Mouse (Mus musculus) mouse trophoblast stem cell (cell line): Measurements from ENCODE around the gene Notch4.

Source experiments
- in situ Hi-C, 2 experiments: fragments of 300-500 bp; cut with MseI, MboI; formaldehyde crosslinking; loops; 2 replicates in 1 of 2; 3 replicates in 1 of 2; pipeline ENCODE4 v1.15.1; 2025

The Notch4 gene

DNA sequence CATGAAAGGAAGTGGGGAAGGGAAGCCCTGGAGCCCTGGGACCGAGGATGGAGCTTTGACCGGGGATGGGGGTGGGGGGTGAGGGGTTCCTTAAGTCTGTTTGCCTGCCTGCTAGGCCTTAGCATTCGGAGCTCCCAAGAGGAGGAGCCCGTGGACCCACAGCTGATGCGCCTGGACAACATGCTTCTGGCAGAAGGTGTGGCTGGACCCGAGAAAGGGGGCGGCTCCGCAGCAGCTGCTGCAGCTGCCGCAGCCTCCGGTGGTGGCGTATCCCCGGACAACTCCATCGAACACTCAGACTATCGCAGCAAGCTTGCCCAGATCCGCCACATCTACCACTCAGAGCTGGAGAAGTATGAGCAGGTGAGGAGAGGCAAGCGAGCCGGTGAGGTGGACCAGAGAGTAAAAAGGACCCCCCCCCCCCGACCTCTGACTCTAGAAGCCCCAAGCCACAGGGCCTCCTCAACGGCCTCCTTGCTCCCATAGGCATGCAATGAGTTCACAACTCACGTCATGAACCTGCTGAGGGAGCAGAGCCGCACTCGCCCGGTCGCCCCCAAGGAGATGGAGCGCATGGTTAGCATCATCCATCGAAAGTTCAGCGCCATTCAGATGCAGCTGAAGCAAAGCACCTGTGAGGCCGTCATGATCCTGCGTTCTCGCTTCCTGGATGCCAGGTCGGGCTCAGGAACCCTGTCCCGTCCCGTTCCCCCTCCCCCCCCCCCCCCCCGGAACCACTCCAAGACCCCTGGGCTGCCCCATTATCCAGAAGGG lies 29.9 kb downstream of the Notch4 start:
- in situ Hi-C loops: no loop called here

DNA sequence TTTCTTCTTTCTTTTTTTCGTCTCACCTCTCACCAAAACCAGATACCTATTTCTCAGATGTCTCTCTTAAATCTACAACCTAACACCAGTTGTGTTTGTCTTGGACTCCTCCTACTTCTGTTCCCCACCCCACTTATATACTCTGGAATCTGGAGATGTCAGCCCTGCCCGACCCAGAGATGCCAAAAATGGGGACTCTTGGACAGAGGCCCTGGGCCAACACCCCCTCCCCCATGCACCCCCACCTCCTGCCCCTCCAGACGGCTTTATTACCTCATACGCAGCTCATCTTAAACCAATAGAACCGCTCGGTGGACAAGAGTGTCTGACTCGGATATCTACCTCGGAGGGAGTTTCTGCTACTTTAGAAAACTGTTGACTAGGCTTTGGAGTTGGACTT lies 32.0 kb downstream of the Notch4 start:
- in situ Hi-C loops: no loop called here

DNA sequence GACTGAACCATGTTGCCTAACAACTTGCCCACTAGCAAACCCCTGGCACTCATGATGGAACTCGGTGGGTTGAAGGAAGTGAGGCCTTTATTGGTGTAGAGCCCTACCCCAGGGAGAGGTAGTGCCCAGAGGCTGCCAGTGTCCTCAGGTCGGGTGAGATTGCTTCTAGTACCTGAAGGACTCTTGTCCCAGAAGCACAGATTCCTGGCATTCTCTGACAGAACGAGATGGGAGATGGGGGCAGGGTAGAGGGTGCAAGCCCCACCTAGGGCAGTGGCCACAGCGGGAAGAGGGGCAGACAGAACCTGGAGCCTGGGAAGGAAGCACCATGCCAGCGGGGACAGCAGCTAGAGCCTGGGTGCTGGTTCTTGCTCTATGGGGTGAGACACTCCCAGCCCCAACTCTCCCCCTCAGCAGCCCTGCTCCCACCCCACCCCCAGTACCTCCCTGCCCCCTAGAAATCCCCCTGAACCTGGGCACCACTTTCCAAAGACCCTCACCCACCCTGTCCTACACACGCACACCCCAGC lies 33.6 kb downstream of the Notch4 start, which contains the start of gene Ager:
Ager (plus strand) TSS at position 297 of the 530 bp plus-strand sequence.
- in situ Hi-C loops: no loop called here

DNA sequence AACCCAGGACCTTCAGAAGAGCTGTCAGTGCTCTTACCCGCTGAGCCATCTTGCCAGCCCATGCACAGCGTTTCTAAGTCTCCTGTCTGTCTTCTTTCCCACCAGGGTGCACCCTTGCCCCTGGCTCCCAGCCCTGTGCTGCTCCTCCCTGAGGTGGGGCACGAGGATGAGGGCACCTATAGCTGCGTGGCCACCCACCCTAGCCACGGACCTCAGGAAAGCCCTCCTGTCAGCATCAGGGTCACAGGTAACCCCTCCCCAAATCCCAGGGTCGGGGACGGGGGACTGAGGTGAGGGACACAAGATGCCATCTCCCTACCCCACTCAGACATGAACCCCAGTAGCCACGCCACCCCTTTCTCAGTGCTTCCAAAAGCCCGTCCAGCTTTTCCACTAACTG lies 35.8 kb downstream of the Notch4 start:
- in situ Hi-C loops: no loop called here

DNA sequence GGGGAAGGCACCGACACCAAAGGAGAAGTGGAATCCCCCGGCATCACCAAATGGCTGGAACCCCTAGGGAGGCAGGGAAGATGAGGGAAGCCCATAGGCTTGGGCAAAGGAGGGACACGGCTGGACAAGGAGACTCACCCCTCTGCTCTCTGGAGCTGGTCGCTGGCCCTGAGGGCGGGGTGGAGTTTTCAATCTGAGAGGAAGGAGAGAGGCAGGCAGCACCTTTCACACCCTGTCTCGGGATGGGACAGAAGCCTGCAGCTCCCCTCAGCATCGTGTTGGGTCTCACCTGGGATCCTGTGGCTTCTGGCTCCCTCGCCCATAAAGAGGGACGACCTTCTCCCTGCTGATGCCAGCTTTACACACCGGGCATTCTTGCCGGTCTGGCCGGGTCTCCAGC lies 37.7 kb downstream of the Notch4 start:
- in situ Hi-C loops: no loop called here

DNA sequence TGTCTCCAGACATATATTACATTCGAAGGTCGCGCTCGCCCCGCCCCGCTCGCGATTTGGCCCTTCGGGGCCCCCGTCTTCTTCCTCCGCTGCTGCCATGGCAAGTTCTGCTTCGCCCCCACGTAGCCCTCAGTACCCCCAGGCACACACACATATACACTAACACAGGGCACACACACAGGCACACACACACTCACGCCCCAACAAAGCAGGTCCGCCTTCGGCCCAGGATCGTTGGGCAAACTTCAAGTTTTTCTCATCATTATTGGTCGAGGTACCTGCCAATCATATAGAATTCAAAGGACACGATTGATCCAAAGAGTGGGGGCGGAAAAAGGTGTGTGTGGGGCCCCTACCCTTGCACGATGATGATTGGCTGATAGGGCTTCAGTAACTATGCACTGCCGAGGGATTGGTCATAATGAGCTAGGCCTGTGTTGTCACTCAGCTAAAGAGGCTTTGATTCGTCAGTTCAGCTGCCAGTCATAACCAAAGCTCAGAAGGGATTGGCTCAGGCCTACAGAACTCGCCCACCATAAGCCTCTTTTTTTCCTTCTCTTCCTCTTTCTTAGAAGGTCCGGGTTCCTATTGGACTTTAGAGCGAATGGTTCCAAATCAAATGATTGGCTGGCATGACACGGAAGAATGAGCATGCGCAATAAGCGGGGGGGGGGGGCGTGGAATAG lies 39.5 kb downstream of the Notch4 start, which contains the start of gene Rnf5:
Rnf5 (minus strand) TSS at position 316 of the 686 bp plus-strand sequence.
- in situ Hi-C loops: no loop called here

DNA sequence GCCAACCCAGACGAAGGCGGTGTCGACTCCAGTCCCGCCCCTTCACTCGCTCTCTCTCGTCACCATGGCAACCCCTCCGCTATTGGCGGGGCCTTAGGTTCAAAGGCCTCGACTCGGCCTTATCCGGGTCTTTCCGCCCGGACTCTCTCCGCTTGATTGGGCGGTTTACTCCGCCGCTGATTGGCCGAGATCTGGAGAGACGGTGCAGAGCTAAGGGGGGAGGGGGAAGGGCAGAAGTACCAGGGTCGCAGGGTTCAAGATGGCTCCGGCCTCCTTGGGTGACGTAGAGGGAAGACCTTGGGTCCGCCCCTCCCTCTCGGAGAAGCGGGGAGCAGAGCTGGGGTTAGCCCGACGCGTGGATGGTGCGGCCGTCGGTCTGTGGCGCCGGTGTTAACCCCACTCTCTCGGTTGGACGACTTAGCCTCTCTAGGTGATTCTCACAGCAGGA lies 40.0 kb downstream of the Notch4 start, which contains the start of gene Agpat1:
Agpat1 (plus strand) TSS at position 202 of the 448 bp plus-strand sequence.
- in situ Hi-C loops: no loop called here

DNA sequence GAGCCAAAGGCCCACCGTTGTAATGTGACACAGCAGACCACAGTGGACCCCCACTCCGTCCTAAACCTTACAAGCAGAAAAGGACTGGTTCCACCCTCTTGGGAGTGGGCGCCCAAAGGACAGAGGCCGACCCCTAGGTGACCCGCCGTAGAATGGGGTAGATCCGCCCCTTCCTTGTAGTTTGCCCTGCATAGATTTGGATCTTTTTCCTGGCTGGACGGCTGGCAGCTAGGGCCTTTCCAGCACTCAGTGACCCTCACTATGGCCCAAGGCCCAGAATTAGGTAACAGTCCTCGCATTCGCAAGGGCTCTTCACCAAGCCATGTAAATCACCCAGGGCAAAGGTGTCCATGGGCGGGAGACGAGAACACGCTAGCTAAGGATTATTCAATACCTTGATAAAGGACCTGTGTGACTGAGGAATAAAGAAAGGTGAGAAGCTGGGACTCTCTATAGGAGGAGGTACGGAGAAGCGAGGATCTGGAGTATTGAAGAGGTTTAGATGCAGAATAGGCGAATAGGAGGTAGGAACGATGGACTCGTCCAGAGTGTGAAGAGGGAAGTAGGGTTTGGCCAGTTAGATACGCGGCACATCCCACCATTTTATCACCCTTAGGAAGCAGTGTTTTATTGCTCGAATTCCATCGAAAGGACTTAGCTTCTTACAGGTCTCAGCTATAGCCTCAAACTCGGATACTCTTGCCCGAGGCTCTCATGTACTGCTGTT lies 40.6 kb downstream of the Notch4 start:
- in situ Hi-C loops: no loop called here

DNA sequence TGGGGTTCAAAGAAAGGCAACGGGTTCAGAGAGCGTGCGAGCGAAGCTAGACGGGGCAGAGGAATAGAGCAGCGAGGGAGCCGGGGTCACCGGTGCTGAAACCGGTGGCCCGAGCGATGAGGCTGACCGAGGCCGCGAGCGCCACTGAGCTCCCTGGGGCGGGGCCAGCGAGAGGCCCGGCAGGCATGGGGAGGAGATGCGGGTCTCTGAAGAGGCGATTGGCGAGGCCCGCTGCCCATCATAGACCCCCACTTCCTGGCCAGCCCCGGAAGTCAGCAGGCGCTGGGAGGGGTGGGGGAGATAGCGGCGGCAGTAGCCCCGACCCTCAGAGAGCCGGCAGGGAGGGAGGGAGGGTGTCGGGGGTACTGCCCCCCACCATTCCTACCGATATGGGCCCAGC lies 41.5 kb downstream of the Notch4 start:
- in situ Hi-C loops: no loop called here

DNA sequence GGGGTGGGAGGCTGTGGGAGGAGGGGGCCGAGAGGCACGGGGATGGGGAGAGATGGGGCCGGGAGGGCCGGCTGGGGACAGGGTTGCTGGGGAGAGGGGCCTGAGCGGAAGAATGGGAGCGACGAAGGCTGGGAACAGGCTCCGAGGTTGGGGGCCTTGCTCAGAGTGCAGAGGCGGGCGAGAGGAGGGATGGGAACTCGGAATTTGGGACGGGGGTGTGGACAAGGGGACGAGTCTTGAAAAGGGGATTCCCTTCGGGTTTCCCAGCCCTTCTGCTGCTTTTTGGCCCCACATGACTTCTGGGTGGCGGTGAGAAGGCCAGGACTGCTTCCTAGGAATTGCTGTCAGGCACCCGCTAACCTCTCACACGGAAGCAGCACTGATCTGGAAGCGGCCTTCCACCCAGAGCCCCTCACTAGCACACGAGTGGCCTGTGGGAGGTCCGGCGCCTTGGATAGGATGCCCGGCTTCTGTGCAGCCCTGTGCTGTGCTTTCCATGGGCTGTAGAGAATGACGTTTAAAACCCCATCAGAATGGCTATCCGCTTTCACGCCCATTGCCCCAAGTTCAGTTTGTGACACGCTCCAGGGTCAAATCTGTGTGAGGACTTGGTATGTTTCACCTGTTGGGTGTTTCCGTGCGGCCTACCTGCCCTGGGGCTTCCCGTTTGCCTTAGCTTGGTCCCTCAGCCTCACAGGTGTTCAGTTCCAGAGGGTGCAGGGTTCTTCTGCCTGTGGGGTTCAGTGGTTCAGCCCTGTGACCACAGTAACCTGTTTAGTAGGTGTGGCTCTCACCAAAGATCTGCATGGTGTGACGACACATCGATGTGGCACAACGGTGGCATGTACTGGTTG lies 42.3 kb downstream of the Notch4 start:
- in situ Hi-C loops: no loop called here

DNA sequence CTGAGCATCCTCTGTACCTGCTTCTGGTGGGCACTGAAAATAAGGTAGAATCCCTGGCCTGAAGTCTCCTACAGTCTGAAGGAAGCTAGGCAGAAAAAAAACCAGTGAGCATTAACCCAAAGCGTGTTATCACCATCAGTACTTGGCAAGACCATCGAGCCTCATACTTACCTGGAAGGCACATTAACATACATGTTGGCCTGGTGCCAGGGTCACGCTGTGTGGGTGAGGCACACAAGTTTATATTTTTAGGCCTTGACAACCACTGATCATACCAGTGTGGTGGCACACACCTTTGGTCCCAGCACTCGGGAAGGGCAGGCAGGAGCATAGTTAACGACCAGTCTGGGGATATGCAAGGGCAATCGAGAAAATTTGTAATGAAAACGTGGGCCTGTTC lies 43.9 kb downstream of the Notch4 start:
- in situ Hi-C loops: no loop called here

DNA sequence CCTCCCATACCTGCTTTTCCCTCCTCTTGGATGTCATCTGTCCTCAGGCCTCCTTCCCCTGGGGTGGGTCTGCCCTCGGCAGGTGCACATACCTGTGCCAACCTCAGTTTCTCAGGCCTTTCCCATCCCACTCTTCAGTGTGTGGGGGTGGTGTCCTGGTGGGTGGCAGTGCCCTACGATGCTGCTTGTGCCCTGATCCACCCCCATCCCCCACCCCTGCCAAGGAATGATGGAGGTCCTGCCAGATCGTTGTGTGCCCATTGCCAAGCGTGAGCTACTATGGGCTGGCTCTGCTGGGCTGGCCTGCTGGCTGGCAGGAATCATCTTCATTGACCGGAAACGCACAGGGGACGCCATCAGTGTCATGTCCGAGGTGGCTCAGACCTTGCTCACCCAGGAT lies 47.0 kb downstream of the Notch4 start:
- in situ Hi-C loops: loop anchor here in 1 of 2 experiments (5.0 kb wide), 1 partner anchor 34 kb away; no protein-coding TSS in a partner anchor

DNA sequence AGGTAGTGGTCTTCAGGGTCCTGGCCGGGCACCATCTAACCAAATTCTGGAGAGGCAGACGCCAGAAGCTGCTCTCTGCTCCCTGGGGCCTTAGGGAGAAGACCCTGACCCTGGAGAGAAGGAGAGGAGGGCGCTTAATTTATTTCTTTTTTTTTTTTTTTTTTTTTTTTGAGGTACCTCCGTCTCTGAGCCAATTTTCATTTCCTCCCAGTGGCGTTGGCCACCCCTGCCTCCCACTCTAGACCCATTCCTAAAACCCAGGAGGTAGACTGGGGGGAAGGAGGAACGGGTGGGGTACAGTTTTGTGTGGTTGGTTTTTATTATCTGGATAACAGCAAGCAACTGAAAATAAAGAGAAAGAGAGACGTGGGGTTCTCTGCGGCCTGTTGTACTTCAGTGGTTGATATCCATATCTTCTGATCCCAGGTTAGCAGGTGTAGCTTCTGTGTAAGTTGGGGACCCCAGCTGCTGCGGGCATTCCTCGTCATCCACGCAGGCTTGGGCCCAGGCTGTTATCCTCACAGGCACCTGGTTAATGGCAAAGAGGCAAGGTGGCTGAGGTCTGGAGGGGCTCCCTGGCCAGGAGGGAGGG lies 49.1 kb downstream of the Notch4 start:
- in situ Hi-C loops: loop anchor here in 1 of 2 experiments (5.0 kb wide), 1 partner anchor 36 kb away; no protein-coding TSS in a partner anchor

DNA sequence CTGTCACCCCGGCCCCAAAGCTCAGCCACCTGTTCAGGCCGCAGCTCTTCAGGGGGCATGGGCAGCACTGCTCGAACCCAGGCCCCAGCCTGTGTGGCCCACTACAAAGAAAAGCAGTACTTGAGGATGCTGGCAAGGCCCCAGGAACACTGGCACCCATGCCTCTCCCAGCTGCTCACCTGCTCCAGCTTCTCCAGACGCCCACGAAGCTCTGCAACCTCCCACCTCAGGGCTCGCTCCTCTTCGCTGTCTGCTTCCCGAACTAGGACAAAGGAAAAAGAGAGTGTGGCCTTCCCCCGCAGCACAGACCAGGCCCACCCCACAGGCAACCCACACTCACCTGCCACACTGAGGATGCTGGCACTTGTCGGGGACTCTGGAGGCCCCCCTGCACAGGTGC lies 49.8 kb downstream of the Notch4 start:
- in situ Hi-C loops: loop anchor here in 1 of 2 experiments (5.0 kb wide), 1 partner anchor 37 kb away; no protein-coding TSS in a partner anchor

DNA sequence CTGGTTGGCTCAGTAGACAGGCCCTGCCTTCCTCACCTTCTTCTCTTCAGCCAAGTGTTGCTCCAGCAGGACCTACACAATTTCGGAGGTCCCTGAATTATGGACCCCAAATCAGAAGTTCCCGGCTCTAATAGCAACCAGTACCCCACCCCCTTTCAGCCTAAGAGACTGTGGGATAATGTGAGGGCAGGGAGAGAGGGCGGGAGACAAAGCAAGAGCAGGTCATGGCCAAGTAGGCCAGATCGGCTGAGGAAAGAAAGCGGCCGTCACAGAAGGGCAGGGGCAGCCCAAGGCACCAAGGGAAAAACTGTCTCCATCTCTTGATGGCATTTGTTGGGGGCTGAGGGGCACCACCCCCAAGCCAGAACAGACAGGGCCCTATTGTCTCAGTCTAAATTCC lies 51.8 kb downstream of the Notch4 start, which contains the start of gene Egfl8:
Egfl8 (minus strand) TSS at position 101 of the 400 bp plus-strand sequence.
- in situ Hi-C loops: no loop called here

DNA sequence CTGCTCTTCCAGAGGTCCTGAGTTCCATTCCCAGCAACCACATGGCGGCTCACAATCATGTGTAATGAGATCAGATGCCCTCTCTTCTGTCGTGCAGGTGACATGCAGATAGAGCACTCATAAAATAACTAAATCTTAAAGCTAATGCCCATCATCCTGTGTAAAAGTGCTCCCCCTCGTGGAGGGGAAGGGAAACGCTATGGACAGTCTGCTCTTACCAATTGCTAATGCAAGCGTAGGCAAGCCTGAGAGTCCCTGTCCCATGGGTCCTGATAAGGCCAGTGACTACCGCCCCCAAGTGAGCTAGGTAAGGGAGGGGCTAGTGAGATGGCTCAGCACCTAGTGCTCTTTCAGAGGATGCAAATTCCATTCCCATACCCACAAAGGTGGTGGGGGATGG lies 54.9 kb downstream of the Notch4 start:
- in situ Hi-C loops: no loop called here

DNA sequence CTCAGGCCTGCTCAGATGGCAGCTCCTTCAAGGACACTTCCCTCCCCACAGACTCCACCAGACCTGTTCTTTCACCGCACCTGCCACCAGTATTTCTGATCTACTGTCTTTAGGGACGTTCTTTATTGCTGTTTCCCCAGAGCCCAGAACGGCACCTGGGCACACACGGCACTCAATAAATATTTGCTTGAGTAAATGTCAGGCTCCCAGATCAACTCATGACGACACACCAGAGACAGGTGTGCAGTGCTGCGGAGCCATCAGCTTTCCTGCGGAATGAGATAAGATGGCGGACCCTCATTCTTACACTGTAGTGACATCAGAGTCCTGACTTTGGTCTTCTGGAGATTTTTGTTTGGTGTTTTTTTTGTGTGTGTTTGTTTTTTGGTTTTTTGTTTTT lies 56.9 kb downstream of the Notch4 start:
- in situ Hi-C loops: no loop called here

DNA sequence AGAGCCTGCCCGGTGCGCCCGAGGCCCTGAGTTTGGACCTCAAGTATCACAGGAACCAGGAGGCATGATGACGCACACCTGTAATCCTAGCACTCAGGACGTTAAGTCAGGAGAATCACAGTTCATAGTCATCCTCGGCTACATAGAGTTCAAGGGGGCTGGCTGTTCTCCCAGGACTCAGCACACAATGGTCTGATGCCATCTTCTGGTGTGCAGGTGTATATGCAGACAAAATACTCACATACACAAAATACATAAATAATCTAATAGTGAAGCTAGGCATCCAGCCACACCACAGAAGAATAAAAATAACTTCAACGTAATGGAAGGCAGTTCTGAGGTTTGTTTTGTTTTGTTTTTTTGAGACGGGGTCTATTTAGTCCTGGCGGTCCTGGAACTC lies 59.1 kb downstream of the Notch4 start:
- in situ Hi-C loops: no loop called here

DNA sequence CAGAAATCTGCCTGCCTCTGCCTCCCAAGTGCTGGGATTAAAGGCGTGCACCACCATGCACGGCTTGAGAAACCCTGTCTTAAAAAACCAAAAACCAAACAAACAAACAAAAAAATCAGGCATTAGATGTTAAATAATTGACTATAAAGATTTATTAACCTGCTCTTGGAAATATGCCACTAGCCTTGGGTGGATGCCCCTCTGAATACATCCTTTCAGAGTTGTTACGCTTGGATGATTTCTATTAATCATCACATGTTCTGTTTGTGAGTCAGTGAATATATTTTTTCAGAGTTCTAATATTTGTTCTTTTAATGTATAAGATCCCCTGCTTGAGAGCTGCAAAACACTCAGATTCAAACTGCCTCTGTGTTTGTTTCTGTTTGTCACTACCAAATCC lies 60.9 kb downstream of the Notch4 start:
- in situ Hi-C loops: no loop called here

DNA sequence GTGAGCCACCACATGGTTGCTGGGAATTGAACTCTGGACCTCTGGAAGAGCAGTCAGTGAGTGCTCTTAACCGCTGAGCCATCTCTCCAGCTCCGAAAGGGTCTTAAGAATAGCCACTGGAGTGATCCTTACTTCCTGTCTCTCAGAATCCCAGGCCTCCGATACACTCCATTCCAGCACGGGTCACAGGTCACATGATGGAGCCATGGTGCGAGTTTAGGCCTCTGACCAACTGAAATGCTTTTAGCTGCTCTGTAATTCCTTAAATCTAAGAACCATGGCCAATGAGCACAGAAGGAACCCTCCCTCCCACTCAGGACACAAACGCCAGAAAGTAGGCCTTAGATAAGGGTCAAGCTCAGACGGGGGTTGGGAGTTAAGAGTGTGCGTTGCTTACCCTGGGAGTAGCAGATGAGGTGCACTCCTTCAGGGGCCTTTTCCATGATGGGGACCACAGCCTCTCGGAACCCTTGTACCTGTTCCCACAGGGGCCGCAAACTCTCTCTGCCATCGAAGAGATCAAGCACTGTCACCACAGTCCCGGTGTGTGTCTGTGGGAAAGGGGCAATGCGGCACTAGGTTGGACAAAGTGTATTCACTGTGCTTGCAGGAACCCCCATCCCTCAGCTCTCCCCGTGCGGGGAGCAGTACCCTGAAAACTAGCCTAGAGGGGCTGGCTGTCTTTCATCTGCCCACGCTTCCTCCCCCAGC lies 62.1 kb downstream of the Notch4 start:
- in situ Hi-C loops: no loop called here
